Mouse (Mus musculus): ENCODE measurements around the gene Prpf40b.

Prpf40b gene

GRCm38 (mm10) chr15:99294287-99294686 is 600 bp upstream of the Prpf40b start:
- DNase-seq (ENCODE audit: low spot score in 2 of 2), result no peak

- no peak for DNase-seq (ENCODE audit: low spot score in 2 of 2)
Measured at GRCm38 (mm10) chr15:99295484-99295981, 646 bp downstream of the Prpf40b start, which contains the start of gene Fam186b. Gene Fam186b, minus strand, starts transcription at chr15:99295888.

- DNase-seq (ENCODE audit: low spot score in 2 of 2), result no peak
Measured at GRCm38 (mm10) chr15:99296213-99296612, 1.3 kb downstream of the Prpf40b start.

- DNase-seq (ENCODE audit: low spot score in 2 of 2), result no peak
Measured at GRCm38 (mm10) chr15:99307476-99307875, 12.6 kb downstream of the Prpf40b start.

GRCm38 (mm10) chr15:99309549-99309948 is 14.7 kb downstream of the Prpf40b start:
- no peak for DNase-seq (ENCODE audit: low spot score in 2 of 2)

- no peak for DNase-seq (ENCODE audit: low spot score in 2 of 2)
Measured at GRCm38 (mm10) chr15:99310617-99311016, 15.7 kb downstream of the Prpf40b start.

GRCm38 (mm10) chr15:99314891-99315290 is 20.0 kb downstream of the Prpf40b start:
- no peak for DNase-seq (ENCODE audit: low spot score in 2 of 2)

GRCm38 (mm10) chr15:99316314-99317266 is 21.7 kb downstream of the Prpf40b start:
- peak; percentile 37 to 67 for DNase-seq (ENCODE audit: low spot score in 2 of 2)

GRCm38 (mm10) chr15:99317267-99317651 is 22.4 kb downstream of the Prpf40b start:
- no peak for DNase-seq (ENCODE audit: low spot score in 2 of 2)

- DNase-seq (ENCODE audit: low spot score in 2 of 2), result no peak
Measured at GRCm38 (mm10) chr15:99318071-99318470, 23.2 kb downstream of the Prpf40b start.

- DNase-seq (ENCODE audit: low spot score in 2 of 2), result no peak
Measured at GRCm38 (mm10) chr15:99318861-99319410, 24.0 kb downstream of the Prpf40b start.

- DNase-seq (ENCODE audit: low spot score in 2 of 2), result no peak
Measured at GRCm38 (mm10) chr15:99319411-99319871, 24.6 kb downstream of the Prpf40b start.

- DNase-seq (ENCODE audit: low spot score in 2 of 2), result no peak
Measured at GRCm38 (mm10) chr15:99320168-99320674, 25.3 kb downstream of the Prpf40b start.

GRCm38 (mm10) chr15:99320978-99321377 is 26.1 kb downstream of the Prpf40b start:
- no peak for DNase-seq (ENCODE audit: low spot score in 2 of 2)

GRCm38 (mm10) chr15:99324151-99324550 is 29.3 kb downstream of the Prpf40b start:
- no peak for DNase-seq (ENCODE audit: low spot score in 2 of 2)

- DNase-seq (ENCODE audit: low spot score in 2 of 2), result no peak
Measured at GRCm38 (mm10) chr15:99325598-99325997, 30.7 kb downstream of the Prpf40b start.

GRCm38 (mm10) chr15:99326407-99326806 is 31.5 kb downstream of the Prpf40b start:
- DNase-seq (ENCODE audit: low spot score in 2 of 2), result no peak

- peak in 1 of 2 experiments; percentile 37 for DNase-seq (ENCODE audit: low spot score in 2 of 2)
Measured at GRCm38 (mm10) chr15:99326959-99327358, 32.1 kb downstream of the Prpf40b start.

GRCm38 (mm10) chr15:99328011-99328410 is 33.1 kb downstream of the Prpf40b start:
- no peak for DNase-seq (ENCODE audit: low spot score in 2 of 2)

GRCm38 (mm10) chr15:99330324-99330723 is 35.4 kb downstream of the Prpf40b start:
- DNase-seq (ENCODE audit: low spot score in 2 of 2), result no peak

GRCm38 (mm10) chr15:99331341-99331740 is 36.5 kb downstream of the Prpf40b start:
- no peak for DNase-seq (ENCODE audit: low spot score in 2 of 2)

- no peak for DNase-seq (ENCODE audit: low spot score in 2 of 2)
Measured at GRCm38 (mm10) chr15:99332111-99332510, 37.2 kb downstream of the Prpf40b start.
